Mouse (Mus musculus) MEL (cell line): ENCODE measurements around the gene Itga9.

Experiments used
- MAX ChIP-seq: IDR thresholded peaks from 2 replicates; pipeline ENCODE4 v1.6.1; 2011; ENCODE audit warnings: low read length, improper control_type of control experiment
- ZMIZ1 ChIP-seq: IDR thresholded peaks from 2 replicates; pipeline ENCODE4 v1.6.1; 2012; ENCODE audit warnings: low read depth, mild to moderate bottlenecking, inconsistent platforms, low read length, improper control_type of control experiment, moderate library complexity

GRCm38 (mm10) chr9:118881281-118881945 lies 274.9 kb downstream of the Itga9 start:
- TF ChIP-seq ZMIZ1 (no peak), MAX (no peak)
